Mouse (Mus musculus) frontal cortex, postnatal 36 days (tissue): Measurements from ENCODE around the gene Irgm1.
A peak's percentile ranks its signal among the peaks of the same experiment; 100 is the strongest.
"Not testable (repeated sequence)": the region's sequence is repeated elsewhere in the genome, so short reads cannot be mapped to it uniquely, and the experiment has no call there.

Experiments
- DNase-seq, 2 experiments: peaks; one replicate each; pipeline ENCODE4 v3.0.0; 2022; ENCODE audit warnings: low spot score in 2 of 2

The Irgm1 gene

GRCm38 (mm10) chr11:48833078-48833730 lies 38.3 kb downstream of the Irgm1 start:
- DNase-seq: no peak

- no peak for DNase-seq
These were observed 40.2 kb downstream of the Irgm1 start for GRCm38 (mm10) chr11:48831273-48831672.

GRCm38 (mm10) chr11:48830279-48830678 lies 41.2 kb downstream of the Irgm1 start:
- no peak for DNase-seq

GRCm38 (mm10) chr11:48827926-48828325 lies 43.6 kb downstream of the Irgm1 start:
- DNase-seq: no peak

- DNase-seq: no peak
These were observed 44.8 kb downstream of the Irgm1 start for GRCm38 (mm10) chr11:48826752-48827096.

- DNase-seq: not testable (repeated sequence)
These were observed 45.3 kb downstream of the Irgm1 start, which contains the start of the genes Trim7 and Gm12184 for GRCm38 (mm10) chr11:48825979-48826751. TSS of gene Trim7 (plus strand) at chr11:48826140. TSS of gene Gm12184 (minus strand) at chr11:48826655.

- DNase-seq: no peak
These were observed 47.1 kb downstream of the Irgm1 start for GRCm38 (mm10) chr11:48824311-48824830.

- DNase-seq: peak in 1 of 2 experiments; percentile 63
These were observed 47.9 kb downstream of the Irgm1 start for GRCm38 (mm10) chr11:48823536-48823972.

GRCm38 (mm10) chr11:48822768-48823512 lies 48.5 kb downstream of the Irgm1 start:
- DNase-seq: no peak

- not testable (repeated sequence) for DNase-seq
These were observed 50.2 kb downstream of the Irgm1 start for GRCm38 (mm10) chr11:48821299-48821698.

- no peak for DNase-seq
These were observed 51.2 kb downstream of the Irgm1 start for GRCm38 (mm10) chr11:48820308-48820674.

GRCm38 (mm10) chr11:48819614-48820307 lies 51.7 kb downstream of the Irgm1 start:
- DNase-seq: no peak

GRCm38 (mm10) chr11:48818346-48818745 lies 53.1 kb downstream of the Irgm1 start:
- DNase-seq: peak; percentile 85 to 96

- no peak for DNase-seq
These were observed 53.7 kb downstream of the Irgm1 start for GRCm38 (mm10) chr11:48817794-48818193.

- DNase-seq: peak; percentile 98 to 99
These were observed 54.5 kb downstream of the Irgm1 start, which contains the start of gene Trim41 for GRCm38 (mm10) chr11:48816800-48817665. TSS of gene Trim41 (minus strand) at chr11:48817353.

- DNase-seq: peak in 1 of 2 experiments; percentile 34
These were observed 55.2 kb downstream of the Irgm1 start for GRCm38 (mm10) chr11:48816281-48816781.

GRCm38 (mm10) chr11:48815851-48816250 lies 55.6 kb downstream of the Irgm1 start:
- no peak for DNase-seq

GRCm38 (mm10) chr11:48813782-48814181 lies 57.7 kb downstream of the Irgm1 start:
- no peak for DNase-seq
